Mouse (Mus musculus) large intestine, adult 2 months (tissue): ENCODE results near the gene Hes6. TPM values are rescaled to one million over a fixed set of nuclear protein-coding genes. Genes with fewer than 3 reads are reported as not detected.

Experiments
- DNase-seq: peaks from one replicate; pipeline ENCODE4 v3.0.0-alpha.2; 2012; ENCODE audit warnings: low read depth, low spot score
- WGBS: fragments of 180-500 bp; shearing (Covaris S2); methylation state at CpG from one replicate; pipeline ENCODE4 v1.1.7; 2018; 5-methylcytosine and 5-hydroxymethylcytosine counted together
- polyA plus RNA-seq: library from polyadenylated mRNA; depleted of rRNA; stranded (reverse); fragments of >200 nt; gene quantifications from 2 replicates; pipeline ENCODE4 v1.2.3, GENCODE M21; 2012

Hes6 gene
- polyA plus RNA-seq, 1 experiment: 67.3 TPM

DNA sequence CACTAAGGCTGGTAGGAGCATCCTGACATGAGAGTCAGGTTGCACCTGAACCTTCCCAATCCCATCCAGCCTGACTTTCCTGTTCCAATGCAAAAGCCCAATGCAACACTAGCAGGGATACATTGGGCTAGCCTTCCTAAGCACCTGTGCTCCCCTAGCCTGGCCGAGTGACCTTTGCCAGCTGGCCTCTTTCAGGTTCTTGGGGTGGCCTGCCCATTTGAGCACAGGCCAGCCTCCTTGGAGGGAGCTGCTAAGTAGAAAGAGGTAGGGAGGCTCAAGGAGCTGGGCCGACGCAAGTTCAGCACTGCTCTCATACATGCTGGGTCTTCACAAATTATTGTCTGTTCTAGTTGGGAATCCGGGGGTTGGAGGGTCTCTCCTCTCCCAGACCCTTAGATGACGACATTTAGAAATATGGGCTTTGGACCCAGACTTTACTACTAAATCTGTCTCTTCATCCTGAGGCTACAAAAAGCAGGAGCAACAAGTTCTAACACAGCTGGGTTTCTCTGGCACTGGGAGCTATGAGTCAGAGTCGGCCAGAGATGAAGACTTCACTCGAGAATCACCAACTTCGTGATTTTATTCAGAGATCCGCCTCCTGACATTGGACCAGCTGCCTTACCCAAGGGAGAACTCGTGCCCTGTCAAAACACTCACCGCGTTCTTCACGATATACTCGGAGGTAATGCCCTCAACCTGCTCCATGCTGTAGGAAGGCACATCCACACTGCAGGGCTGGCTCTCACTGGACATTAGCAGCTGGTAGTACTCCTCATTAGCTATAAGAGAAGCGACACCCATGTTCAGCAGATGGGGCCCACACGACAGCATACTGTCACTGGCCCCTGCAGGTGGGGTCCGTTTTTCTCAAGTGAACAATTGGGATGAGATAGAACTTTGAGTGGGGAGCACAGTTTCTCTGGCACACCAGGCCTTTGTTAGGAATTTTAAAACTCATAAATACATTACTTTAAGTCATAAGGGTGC lies 31.3 kb upstream of the Hes6 start:
- 76% methylated on average over 17 of the region's 17 CpGs for WGBS
- no peak for DNase-seq

- WGBS: 55% methylated on average over 7 of the region's 7 CpGs
- no peak for DNase-seq
Observed at GRCm38 (mm10) chr1:91442350-91442990, 28.6 kb upstream of the Hes6 start.

DNA sequence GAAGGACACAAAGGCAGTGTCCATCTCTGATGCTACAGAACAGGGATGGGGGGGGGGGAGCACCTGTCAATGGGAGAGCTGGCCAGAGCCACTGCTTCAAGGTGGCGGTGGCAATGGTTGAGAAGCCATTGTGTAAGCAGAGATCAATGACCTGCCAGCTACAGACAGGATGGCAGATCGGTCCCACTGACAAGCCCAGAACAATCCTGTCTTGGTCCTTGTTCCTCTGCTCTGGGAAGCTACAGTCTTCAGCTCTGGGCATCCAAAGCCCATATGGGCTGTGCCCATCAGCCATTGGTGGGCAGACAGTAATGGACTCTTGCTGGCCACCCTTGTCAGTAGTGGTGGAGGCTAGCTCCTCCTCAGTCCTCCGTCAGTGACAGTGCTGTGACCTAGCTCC lies 28.0 kb upstream of the Hes6 start:
- 97% methylated on average over 3 of the region's 3 CpGs for WGBS
- DNase-seq: no peak

GRCm38 (mm10) chr1:91439776-91440175 lies 25.9 kb upstream of the Hes6 start:
- DNase-seq: no peak
- 92% methylated on average over 8 of the region's 8 CpGs for WGBS

DNA sequence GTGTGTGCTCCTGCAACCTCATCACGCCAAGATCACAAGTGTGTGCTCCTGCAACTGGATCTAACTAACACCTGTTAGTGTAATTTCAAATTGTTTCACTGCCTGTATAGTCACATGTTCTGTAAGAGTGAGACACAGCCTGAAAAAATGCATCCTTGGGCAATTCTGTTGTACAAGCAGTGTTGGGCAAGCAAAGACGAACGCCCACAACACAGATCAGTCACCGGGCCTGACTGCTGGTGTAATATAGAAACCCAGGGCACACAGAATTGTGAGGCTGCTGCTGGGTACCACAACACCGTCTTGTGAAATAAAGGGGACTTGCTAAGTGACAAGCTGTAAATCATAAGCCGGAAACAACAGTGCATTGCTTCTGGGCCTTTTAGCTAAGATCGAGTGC lies 23.7 kb upstream of the Hes6 start:
- no peak for DNase-seq
- WGBS: 87% methylated on average over 7 of the region's 7 CpGs

DNA sequence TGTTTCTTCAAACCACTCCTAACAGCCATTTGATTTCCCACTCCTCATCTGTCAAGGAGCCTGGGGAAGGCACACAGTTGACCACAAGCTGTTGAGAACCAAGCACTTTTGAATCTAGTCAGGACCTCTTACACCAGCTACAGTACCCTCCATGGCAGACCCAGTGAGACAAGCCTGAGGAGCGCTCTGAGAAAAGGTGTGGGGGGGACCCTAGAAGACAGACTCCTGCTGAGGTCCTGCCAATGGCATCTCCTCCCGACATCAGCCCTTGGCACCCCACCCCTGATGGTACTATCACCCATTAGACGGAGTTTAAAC lies 23.2 kb upstream of the Hes6 start:
- WGBS: 90% methylated on average over 3 of the region's 3 CpGs
- no peak for DNase-seq

GRCm38 (mm10) chr1:91436380-91437082 lies 22.7 kb upstream of the Hes6 start:
- 21% methylated on average over 6 of the region's 6 CpGs for WGBS
- DNase-seq: peak; percentile 42

DNA sequence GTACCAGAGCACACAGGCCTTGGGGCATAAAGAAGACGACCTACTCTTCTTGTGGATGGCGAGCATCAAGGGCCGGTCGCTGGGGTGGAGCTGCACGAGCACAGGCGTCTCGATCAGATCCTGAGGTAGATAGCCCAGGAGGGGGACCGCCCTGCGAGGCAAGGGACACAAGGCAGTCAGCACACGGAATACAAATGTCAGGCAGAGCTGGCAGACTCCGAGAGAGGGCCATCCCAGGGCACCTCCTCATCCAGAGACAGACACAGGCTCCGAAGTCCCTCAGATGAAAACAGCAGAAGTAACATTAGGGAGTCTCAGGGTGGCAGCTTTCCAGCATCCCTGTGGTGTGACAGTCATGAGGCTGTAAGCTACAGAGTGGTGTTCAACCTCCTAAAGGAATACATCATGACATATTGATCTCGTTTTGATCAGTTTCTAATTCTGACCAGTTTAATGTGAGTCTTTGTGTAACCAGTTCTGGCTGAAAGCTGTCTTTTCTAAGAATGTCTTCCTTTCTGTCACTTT lies 21.8 kb upstream of the Hes6 start:
- no peak for DNase-seq
- WGBS: 91% methylated on average over 13 of the region's 13 CpGs

- 97% methylated on average over 8 of the region's 8 CpGs for WGBS
- DNase-seq: no peak
Observed at GRCm38 (mm10) chr1:91434905-91435304, 21.1 kb upstream of the Hes6 start.

GRCm38 (mm10) chr1:91430761-91431160 lies 16.9 kb upstream of the Hes6 start:
- no peak for DNase-seq
- 86% methylated on average over 7 of the region's 7 CpGs for WGBS

DNA sequence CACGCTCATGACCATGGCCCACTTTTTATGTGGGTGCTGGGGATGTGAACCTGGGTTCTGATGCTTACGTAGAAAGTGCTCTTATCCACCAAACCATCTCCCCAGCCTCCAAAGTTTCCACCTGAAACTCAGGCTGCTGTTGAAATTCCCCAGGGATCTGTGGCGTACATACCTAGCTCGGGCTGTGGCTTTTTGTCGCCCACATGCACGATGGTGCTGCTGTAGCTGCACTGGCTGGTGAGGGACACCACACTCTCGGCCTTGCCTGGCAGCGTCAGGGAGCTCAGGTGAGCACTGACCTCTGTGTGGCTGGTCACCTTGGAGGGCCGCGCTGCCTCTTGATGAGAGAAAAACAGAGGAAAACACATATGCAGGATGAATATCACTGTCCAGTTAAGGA lies 15.4 kb upstream of the Hes6 start:
- no peak for DNase-seq
- 93% methylated on average over 10 of the region's 10 CpGs for WGBS

- 30% methylated on average over 4 of the region's 4 CpGs for WGBS
- DNase-seq: no peak
Observed at GRCm38 (mm10) chr1:91428614-91429013, 14.8 kb upstream of the Hes6 start.

- no peak for DNase-seq
- WGBS: 84% methylated on average over 9 of the region's 9 CpGs
Observed at GRCm38 (mm10) chr1:91426397-91426796, 12.6 kb upstream of the Hes6 start.

GRCm38 (mm10) chr1:91420601-91421065 lies 6.8 kb upstream of the Hes6 start:
- no peak for DNase-seq
- 93% methylated on average over 8 of the region's 8 CpGs for WGBS

DNA sequence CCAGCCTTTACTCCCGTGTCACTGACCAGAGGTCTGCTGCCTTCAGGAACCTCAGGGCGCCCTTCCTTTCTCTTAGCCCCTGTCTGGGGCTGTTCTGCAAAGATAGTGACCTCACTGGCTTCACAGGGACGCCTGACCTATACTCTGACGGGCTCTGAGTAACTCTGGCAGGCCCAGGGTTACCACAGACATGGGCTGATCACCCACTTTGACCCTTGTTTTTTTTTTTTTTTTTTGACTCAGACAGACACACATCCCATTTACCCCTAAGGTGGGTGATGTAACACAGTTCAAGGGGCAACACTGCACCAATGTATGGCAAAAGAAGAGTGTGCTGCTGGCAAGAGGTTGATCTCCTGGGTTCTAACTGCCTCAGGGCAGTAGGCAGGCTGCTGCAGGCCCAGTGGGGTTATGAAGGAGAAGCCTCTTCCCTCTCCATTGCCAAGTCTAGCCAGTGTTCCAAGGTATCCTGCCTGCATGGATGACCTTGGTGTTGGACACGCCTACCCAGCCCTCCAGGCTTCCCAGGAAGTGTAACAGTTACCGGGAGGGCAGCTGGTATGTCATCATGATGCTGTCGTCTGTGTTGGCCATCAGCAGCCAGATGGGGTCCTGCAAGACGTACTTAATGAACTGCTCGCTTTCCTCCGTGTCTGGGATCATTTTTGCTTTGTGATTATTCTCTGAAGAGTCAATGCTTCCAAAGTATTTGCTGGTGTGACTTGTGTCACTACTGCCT lies 6.2 kb upstream of the Hes6 start:
- no peak for DNase-seq
- WGBS: 79% methylated on average over 10 of the region's 10 CpGs

DNA sequence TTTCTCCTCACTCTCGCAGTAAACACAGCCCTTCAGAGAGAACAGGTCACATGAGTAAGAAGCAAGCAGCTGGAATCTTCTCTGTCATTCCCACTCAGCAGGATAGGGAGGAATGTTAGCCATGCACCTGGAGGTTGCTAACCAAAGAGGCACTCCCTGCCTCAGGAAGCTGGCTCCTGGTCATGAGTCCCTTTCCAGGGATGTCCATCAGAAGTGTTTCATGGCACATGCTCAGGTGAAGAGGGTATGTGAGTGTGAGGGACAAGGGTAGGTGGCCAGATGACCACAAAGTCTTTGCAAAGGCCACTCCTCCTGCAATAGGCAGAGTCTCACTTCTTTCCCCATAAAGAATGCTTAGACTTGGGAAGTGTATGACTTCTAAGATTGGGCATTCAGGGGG lies 4.2 kb upstream of the Hes6 start:
- 66% methylated on average over 1 of the region's 1 CpGs for WGBS
- no peak for DNase-seq

GRCm38 (mm10) chr1:91415311-91415710 lies 1.5 kb upstream of the Hes6 start:
- DNase-seq: no peak
- WGBS: 89% methylated on average over 5 of the region's 5 CpGs

DNA sequence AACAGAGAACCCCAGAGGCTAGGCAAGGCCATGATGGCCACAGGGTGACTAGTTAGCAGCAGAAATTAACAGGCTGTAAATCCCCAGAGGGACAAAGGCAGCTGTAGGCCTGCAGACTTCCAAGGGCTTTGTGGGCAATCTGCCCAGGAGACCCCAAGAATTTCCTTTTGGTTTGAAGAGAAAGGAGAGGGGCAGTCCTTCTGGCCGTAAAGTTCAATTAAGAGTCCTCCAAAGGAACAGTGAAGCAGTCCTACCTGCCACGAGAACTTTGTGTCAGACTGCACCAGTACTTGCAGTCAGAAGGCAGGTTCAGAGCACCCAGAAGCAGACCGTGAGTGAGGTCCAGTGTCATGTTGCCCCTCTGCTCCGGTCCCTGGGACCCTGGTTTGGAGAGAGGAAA lies 1.1 kb upstream of the Hes6 start:
- WGBS: 78% methylated on average over 4 of the region's 4 CpGs

DNA sequence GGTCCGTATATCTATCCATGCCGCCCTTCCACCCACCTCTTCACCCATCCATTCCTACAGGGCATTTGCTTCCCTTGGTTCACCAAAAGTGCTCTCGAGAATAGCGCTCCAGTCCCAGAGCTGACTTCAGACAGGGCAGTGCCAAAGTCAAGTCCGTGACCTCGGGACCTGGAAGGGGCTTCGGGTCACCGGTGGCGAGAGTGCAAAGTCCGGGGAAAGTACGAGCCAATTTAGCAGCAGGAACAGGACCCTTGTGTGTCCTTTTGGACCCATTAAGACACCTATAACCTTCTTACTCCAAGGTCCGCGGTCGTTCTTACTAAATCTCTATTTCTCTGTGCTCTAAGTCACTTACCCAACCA lies 321 bp downstream of the Hes6 start:
- DNase-seq: no peak
- under 1% methylated on average over 14 of the region's 14 CpGs for WGBS

More for the DNA sequence above, 1.1 kb upstream of the Hes6 start:
- no peak for DNase-seq
